Mouse (Mus musculus) stomach, postnatal 0 days (tissue): ENCODE measurements around the gene Olfr1417. TPM values are rescaled to one million over a fixed set of nuclear protein-coding genes. Genes with fewer than 3 reads are reported as not detected.
A peak's percentile ranks its signal among the peaks of the same experiment; 100 is the strongest.

Experiments
- ATAC-seq: fragments of 200-750 bp; cut with Nextera tagmentation; 2 replicates; pipeline ENCODE4 v1.8.0; 2017; ENCODE audit not compliant: low FRiP score, low TSS enrichment
- DNase-seq: peaks from one replicate; pipeline ENCODE4 v3.0.0-alpha.2; 2016; ENCODE audit warnings: low spot score
- H3K27ac ChIP-seq: fragments of 300-500 bp; sonication (generic); replicated peaks from 2 replicates; pipeline ENCODE4 v1.5.1; 2014; ENCODE audit warnings: mild to moderate bottlenecking, control low read depth
- H3K27me3 ChIP-seq: fragments of 300-500 bp; sonication (generic); 2 replicates; pipeline ENCODE4 v1.6.1; 2014; ENCODE audit warnings: low read length; ENCODE audit not compliant: control insufficient read depth, insufficient read depth
- H3K36me3 ChIP-seq: fragments of 300-500 bp; sonication (generic); 2 replicates; pipeline ENCODE4 v1.6.1; 2014; ENCODE audit warnings: low read length, mixed read lengths; ENCODE audit not compliant: control insufficient read depth, insufficient read depth
- H3K4me1 ChIP-seq: fragments of 300-500 bp; sonication (generic); replicated peaks from 2 replicates; pipeline ENCODE4 v1.6.1; 2014; ENCODE audit warnings: antibody characterized with exemption; ENCODE audit not compliant: control insufficient read depth, insufficient read depth
- H3K4me2 ChIP-seq: fragments of 300-500 bp; sonication (generic); replicated peaks from 2 replicates; pipeline ENCODE4 v1.6.1; 2014; ENCODE audit warnings: low read depth, mild to moderate bottlenecking, control low read depth, moderate library complexity
- H3K4me3 ChIP-seq: fragments of 300-500 bp; sonication (generic); 2 replicates; pipeline ENCODE4 v1.5.1; 2014; ENCODE audit warnings: low read depth, low read length, control low read depth
- H3K9ac ChIP-seq: fragments of 300-500 bp; sonication (generic); 2 replicates; pipeline ENCODE4 v1.6.1; 2014; ENCODE audit warnings: mild to moderate bottlenecking, low read length, control low read depth, mixed read lengths
- H3K9me3 ChIP-seq: fragments of 300-500 bp; sonication (generic); 2 replicates; pipeline ENCODE4 v1.6.1; 2016; ENCODE audit warnings: low read length; ENCODE audit not compliant: control insufficient read depth
- CTCF ChIP-seq: IDR thresholded peaks from 2 replicates; pipeline ENCODE4 v1.5.1; 2016; ENCODE audit warnings: antibody characterized with exemption, low read depth, mild to moderate bottlenecking, moderate library complexity
- EP300 ChIP-seq: optimal IDR thresholded peaks from 2 replicates; pipeline ENCODE3; 2016; ENCODE audit warnings: antibody characterized with exemption
- WGBS: fragments of 180-500 bp; shearing (Covaris S2); extraction: QIAGEN DNeasy Blood & Tissue Kit; methylation state at CpG from one replicate; pipeline ENCODE4 v1.1.7; 2014; 5-methylcytosine and 5-hydroxymethylcytosine counted together
- polyA plus RNA-seq: library from polyadenylated mRNA; unstranded; fragments of >200 nt; fragmentation: Nextera tagmentation; extraction: Ambion mirVana; gene quantifications from 2 replicates; pipeline ENCODE4 v1.2.1, GENCODE M21; 2015

Gene Olfr1417
- polyA plus RNA-seq, 1 experiment from 2014 or later = not detected

GRCm38 (mm10) chr19:11800531-11801315, 38.3 kb downstream of the Olfr1417 start:
- no peak overlapping the region for H3K4me3 ChIP-seq
- H3K4me1 ChIP-seq = no peaks in the 10 kb centered on the region
- TF ChIP-seq EP300 = no peak
- peak; percentile 50 for TF ChIP-seq CTCF
- no peak overlapping the region for H3K9ac ChIP-seq
- no peak for ATAC-seq
- H3K36me3 ChIP-seq = no peaks in the 10 kb centered on the region
- no peak overlapping the region for H3K4me2 ChIP-seq
- no peak for DNase-seq
- no peaks in the 10 kb centered on the region for H3K9me3 ChIP-seq
- WGBS = 76% methylated on average over 8 of the region's 8 CpGs
- 0 out of 2 replicates have a peak overlapping the region, but pooled peaks have one; percentile 13 for H3K27ac ChIP-seq
- H3K27me3 ChIP-seq = no peaks in the 10 kb centered on the region

GRCm38 (mm10) chr19:11794447-11794846, 44.6 kb downstream of the Olfr1417 start:
- Histone ChIP-seq H3K9me3 (no peaks in the 10 kb centered on the region), H3K4me1 (no peaks in the 10 kb centered on the region), H3K4me3 (no peak overlapping the region), H3K36me3 (no peaks in the 10 kb centered on the region), H3K4me2 (no peak overlapping the region), H3K27ac (no peak overlapping the region), H3K27me3 (no peaks in the 10 kb centered on the region), H3K9ac (no peak overlapping the region)
- ATAC-seq = no peak
- 78% methylated on average over 6 of the region's 6 CpGs for WGBS
- no peak for TF ChIP-seq EP300
- no peak for TF ChIP-seq CTCF
- DNase-seq = no peak

GRCm38 (mm10) chr19:11793741-11794359, 45.2 kb downstream of the Olfr1417 start:
- Histone ChIP-seq H3K9me3 (no peaks in the 10 kb centered on the region), H3K36me3 (no peaks in the 10 kb centered on the region), H3K27me3 (no peaks in the 10 kb centered on the region), H3K27ac (no peak overlapping the region), H3K4me2 (no peak overlapping the region), H3K4me1 (no peaks in the 10 kb centered on the region), H3K4me3 (no peak overlapping the region), H3K9ac (no peak overlapping the region)
- DNase-seq (no peak), ATAC-seq (no peak)
- no peak for TF ChIP-seq CTCF
- TF ChIP-seq EP300 = no peak
- 67% methylated on average over 2 of the region's 2 CpGs for WGBS

- H3K4me1 ChIP-seq = no peaks in the 10 kb centered on the region
- TF ChIP-seq CTCF = no peak
- no peak for TF ChIP-seq EP300
- no peak for DNase-seq
- H3K4me2 ChIP-seq = no peak overlapping the region
- ATAC-seq = no peak
- H3K9ac ChIP-seq = no peak overlapping the region
- no peaks in the 10 kb centered on the region for H3K9me3 ChIP-seq
- H3K27ac ChIP-seq = no peak overlapping the region
- H3K27me3 ChIP-seq = no peaks in the 10 kb centered on the region
- no peak overlapping the region for H3K4me3 ChIP-seq
- WGBS = 73% methylated on average over 5 of the region's 5 CpGs
- H3K36me3 ChIP-seq = no peaks in the 10 kb centered on the region
Observed at GRCm38 (mm10) chr19:11791825-11792224, 47.2 kb downstream of the Olfr1417 start.

GRCm38 (mm10) chr19:11788876-11789275, 50.1 kb downstream of the Olfr1417 start:
- Histone ChIP-seq H3K9me3 (no peaks in the 10 kb centered on the region), H3K27ac (no peak overlapping the region), H3K36me3 (no peaks in the 10 kb centered on the region; the same call in 1 of the 2 replicates), H3K4me1 (no peaks in the 10 kb centered on the region), H3K27me3 (no peaks in the 10 kb centered on the region), H3K4me3 (no peak overlapping the region), H3K9ac (no peak overlapping the region), H3K4me2 (no peak overlapping the region)
- no peak for TF ChIP-seq CTCF
- ATAC-seq (no peak), DNase-seq (no peak)
- WGBS = 73% methylated on average over 6 of the region's 6 CpGs

GRCm38 (mm10) chr19:11787826-11788225, 51.2 kb downstream of the Olfr1417 start:
- Histone ChIP-seq H3K27ac (no peak overlapping the region), H3K27me3 (no peaks in the 10 kb centered on the region), H3K4me3 (no peak overlapping the region), H3K9ac (no peak overlapping the region), H3K9me3 (no peaks in the 10 kb centered on the region), H3K36me3 (no peaks in the 10 kb centered on the region; the same call in 1 of the 2 replicates), H3K4me2 (no peak overlapping the region), H3K4me1 (no peaks in the 10 kb centered on the region)
- DNase-seq (no peak), ATAC-seq (no peak)
- TF ChIP-seq EP300 = no peak
- TF ChIP-seq CTCF = no peak
- WGBS = 95% methylated on average over 6 of the region's 6 CpGs
